Mouse (Mus musculus): ENCODE measurements around the gene Trip11. TPM values are rescaled to one million over a fixed set of nuclear protein-coding genes. Genes with fewer than 3 reads are reported as not detected.
"Not testable (repeated sequence)": the region's sequence is repeated elsewhere in the genome, so short reads cannot be mapped to it uniquely, and the experiment has no call there.

Trip11 gene
- 13.8 and 14.0 TPM in 2 replicates for polyA plus RNA-seq (2012; rRNA removed)

DNA sequence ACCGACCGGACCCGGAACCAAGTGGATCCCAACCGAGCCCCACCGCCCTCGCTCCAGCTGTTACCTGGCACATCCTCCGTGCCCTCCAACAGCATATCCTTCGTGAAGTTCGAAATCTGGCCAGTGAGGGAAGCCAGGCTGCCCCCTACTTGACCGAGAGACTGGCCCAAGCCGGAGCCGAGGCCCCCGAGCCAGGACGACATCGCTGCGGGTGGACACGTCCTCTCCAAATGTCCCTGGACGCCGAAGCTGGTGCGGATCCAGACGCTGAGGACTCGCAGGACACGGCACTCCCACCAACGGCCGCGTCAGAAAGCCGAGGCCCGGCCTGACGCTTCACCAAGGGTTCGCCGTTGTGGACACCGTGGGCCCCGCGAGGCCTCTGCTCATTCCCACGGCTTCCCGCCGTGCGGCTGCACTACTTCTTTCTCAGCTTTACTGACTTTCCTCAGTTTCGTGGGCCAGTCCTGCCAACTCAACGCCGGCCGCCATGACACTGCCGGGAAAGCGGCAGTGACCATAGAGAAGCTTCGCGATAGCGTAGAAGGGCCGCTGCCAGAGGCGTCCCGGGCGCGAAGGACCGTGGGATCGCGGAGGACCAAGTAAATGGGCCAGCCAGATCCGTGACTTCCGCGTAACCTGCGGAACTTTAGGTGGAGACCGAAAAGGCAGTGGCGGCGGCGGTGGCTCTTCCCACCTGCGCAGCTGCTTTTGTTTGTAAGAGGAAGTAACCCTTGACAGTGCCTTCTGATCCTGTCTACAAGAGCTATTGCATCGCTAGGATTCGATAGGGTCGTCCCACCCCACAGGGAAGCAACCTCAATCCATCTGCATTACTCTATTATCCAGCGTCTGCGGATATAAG, at the start of gene Trip11:
TSS of gene Trip11 (minus strand) at position 642 of the 865 bp plus-strand sequence.
- WGBS = under 1% methylated on average over 69 of the region's 69 CpGs
- no peaks in the 10 kb centered on the region for H3K27me3 ChIP-seq (ENCODE audit: control insufficient read depth, insufficient read depth, low read length)
- DNase-seq = peak; percentile 93
- H3K4me3 ChIP-seq (replicated peaks; ENCODE audit: insufficient read depth, low read depth, low read length) = peak within 1 kb of the TSS; percentile 94
- 0 out of 2 replicates have a peak, but pooled peaks have one; percentile 84 for TF ChIP-seq POLR2A (IDR thresholded peaks at IDR 0.05; ENCODE audit: borderline replicate concordance, insufficient read depth, low read length)
- TF ChIP-seq CTCF (IDR thresholded peaks at IDR 0.05; ENCODE audit: borderline replicate concordance, insufficient read depth, low read depth, low read length) = no peak
- H3K27ac ChIP-seq (ENCODE audit: insufficient read depth, low read length) = peak within 1 kb of the TSS; percentile 82
- peaks cover 3% of the 10 kb centered on the region; the same call in 1 of the 2 replicates for H3K4me1 ChIP-seq (ENCODE audit: control insufficient read depth, insufficient read depth, low read length)

DNA sequence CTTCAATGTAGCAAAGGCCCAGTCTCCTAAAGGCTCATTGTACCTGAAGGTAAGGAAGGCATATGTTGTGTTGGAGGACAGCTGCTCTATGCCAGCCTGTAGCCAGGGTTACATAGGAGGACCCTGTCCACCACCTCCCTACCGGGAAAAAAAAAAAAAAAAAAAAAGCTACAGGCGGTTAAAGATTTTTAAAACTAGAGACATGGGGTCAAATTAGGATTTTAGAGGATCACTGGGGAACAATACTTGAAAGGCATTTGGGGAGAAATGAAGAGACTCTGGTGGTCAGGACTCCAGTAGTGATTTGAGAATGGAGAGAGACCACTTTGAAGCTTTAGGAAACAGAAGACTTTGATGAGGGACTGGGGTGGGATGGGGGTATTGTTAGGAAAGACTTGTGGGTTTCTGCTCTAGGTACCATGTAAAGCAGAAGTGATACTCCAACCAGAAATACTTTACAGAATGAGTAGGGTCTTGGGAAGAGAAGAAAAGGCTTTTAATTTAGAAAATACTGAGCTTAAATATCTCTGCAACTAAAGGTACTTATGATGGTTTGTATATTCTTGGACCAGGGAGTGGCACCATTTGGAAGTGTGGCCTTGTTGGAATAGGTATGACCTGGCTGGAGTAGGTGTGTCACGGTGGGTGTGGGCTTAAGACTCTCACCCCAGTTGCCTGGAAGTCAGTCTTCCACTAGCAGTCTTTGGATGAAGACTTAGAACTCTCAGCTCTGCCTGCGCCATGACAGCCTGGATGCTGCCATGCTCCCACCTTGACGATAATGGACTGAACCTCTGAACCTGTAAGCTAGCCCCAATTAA, 46.1 kb upstream of the Trip11 start:
- H3K4me3 ChIP-seq (replicated peaks; ENCODE audit: insufficient read depth, low read depth, low read length); H3K27me3 ChIP-seq (ENCODE audit: control insufficient read depth, insufficient read depth, low read length); DNase-seq; H3K4me1 ChIP-seq (ENCODE audit: control insufficient read depth, insufficient read depth, low read length); H3K27ac ChIP-seq (ENCODE audit: insufficient read depth, low read length): not testable (repeated sequence)
- WGBS = 93% methylated on average over 5 of the region's 5 CpGs

DNA sequence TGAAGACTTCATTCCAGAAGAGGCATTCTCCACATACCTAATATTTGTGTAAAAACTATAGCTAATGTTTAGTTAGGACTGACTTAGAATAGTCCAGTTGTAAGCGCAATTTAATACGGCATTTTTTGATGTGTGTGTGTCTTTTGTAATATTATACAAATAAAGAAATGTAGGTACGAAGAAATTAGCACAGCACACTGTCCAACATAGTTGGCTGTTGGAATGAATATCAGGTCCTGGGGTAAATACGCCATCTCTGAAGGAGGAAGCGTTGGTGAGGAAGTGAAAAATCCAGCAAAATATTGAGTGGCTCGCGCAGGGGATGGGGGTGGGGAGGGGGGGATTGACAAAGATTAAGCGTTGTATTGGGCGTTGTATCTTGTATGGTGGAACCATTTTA, 45.5 kb upstream of the Trip11 start:
- whole genome bisulfite sequencing = 54% methylated on average over 9 of the region's 9 CpGs
- H3K27ac ChIP-seq (ENCODE audit: insufficient read depth, low read length) = no peak overlapping the region
- DNase-seq = no peak
- TF ChIP-seq POLR2A (IDR thresholded peaks at IDR 0.05; ENCODE audit: borderline replicate concordance, insufficient read depth, low read length) = no peak
- peaks cover 3% of the 10 kb centered on the region; the same call in 1 of the 2 replicates for H3K4me1 ChIP-seq (ENCODE audit: control insufficient read depth, insufficient read depth, low read length)
- peak overlapping the region; percentile 33 for H3K4me3 ChIP-seq (replicated peaks; ENCODE audit: insufficient read depth, low read depth, low read length)
- no peaks in the 10 kb centered on the region for H3K27me3 ChIP-seq (ENCODE audit: control insufficient read depth, insufficient read depth, low read length)

DNA sequence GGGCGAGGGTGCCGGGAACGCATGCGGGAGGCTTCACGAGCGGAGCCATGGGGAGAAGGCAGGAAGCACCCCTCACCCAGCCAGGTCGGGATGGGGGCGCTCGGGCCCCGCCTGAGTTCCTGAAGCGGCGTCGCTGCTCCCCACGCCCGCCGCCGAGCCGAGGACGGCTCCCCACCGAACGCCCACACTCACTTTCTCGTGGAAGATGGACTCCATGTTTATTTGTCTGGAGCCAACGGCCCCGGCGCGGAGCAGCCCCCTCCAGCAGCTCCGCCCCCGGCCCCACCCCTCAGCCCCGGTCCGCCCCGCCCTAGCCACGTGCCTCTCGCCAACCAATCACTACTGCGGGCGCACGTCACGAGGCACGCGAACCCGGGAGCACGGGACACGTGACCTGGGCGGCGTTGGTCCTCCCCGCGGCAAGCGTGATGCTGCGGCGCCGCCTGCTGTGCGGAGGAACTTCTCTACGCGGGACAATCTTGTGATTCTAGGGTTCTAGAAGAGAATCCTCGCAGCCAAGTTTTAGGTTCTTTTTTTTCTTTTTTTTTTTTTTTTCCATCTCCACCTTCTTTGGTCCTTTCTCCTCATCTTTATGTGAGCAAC, 45.0 kb upstream of the Trip11 start, which contains the start of gene Atxn3:
TSS of gene Atxn3 (minus strand) at position 305 of the 603 bp plus-strand sequence.
- Histone ChIP-seq H3K4me1 (ENCODE audit: control insufficient read depth, insufficient read depth, low read length) (peaks cover 3% of the 10 kb centered on the region; the same call in 1 of the 2 replicates), H3K27ac (ENCODE audit: insufficient read depth, low read length) (peak within 1 kb of the TSS; percentile 16; the same call in 1 of the 2 replicates), H3K4me3 (replicated peaks; ENCODE audit: insufficient read depth, low read depth, low read length) (peak within 1 kb of the TSS; percentile 66), H3K27me3 (ENCODE audit: control insufficient read depth, insufficient read depth, low read length) (no peaks in the 10 kb centered on the region)
- DNase-seq = peak; percentile 96 to 97
- TF ChIP-seq POLR2A (IDR thresholded peaks at IDR 0.05; ENCODE audit: borderline replicate concordance, insufficient read depth, low read length) (peak; percentile 61), CTCF (IDR thresholded peaks at IDR 0.05; ENCODE audit: borderline replicate concordance, insufficient read depth, low read depth, low read length) (peak; percentile 46; the same call in 1 of the 2 replicates)
- under 1% methylated on average over 53 of the region's 54 CpGs for WGBS

DNA sequence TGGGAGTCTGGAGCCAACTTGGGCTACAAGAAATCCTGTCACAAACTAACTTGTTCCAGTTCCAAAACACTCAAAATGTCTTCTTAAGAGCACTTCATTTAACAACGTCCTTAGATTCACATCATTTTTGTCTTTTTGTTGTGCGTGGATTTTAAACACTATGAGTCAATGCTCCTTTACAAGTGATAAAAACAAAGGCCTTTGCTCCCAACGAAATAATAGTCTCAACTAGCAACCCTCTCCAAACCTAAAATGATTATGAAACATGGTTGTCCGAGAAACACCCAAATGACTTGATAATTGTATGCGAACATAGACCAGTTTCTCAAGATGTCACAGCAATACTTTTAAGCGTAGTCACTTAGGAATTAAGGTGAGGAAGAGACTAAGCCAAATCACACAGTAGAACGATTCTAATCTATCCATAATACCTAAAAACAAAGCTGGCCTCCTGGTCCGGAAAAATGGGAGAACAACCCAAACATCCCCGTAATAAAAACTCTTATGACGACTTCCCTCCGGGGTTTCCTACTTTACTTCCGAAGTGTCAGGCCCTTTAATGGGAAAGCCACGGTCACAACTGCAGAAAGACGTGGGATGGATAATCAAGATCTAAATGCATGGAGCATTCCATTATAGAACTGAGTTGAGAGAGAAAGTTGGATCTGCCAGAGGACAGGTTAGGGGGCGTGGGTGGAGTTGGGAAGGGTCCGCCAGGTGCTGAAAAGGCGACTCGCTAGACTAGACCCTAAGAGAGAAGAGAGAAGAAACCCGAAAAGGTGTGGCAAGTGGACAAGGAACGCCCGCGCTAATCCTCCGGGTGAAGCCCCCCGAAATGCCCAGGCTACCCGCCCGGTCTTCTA, 44.2 kb upstream of the Trip11 start:
- H3K4me3 ChIP-seq (replicated peaks; ENCODE audit: insufficient read depth, low read depth, low read length) = peak overlapping the region; percentile 66
- DNase-seq = no peak
- H3K27ac ChIP-seq (ENCODE audit: insufficient read depth, low read length) = peak overlapping the region; percentile 16; the same call in 1 of the 2 replicates
- no peak for TF ChIP-seq CTCF (IDR thresholded peaks at IDR 0.05; ENCODE audit: borderline replicate concordance, insufficient read depth, low read depth, low read length)
- TF ChIP-seq POLR2A (IDR thresholded peaks at IDR 0.05; ENCODE audit: borderline replicate concordance, insufficient read depth, low read length) = no peak
- no peaks in the 10 kb centered on the region for H3K27me3 ChIP-seq (ENCODE audit: control insufficient read depth, insufficient read depth, low read length)
- WGBS = 8% methylated on average over 26 of the region's 26 CpGs
- peaks cover 3% of the 10 kb centered on the region; the same call in 1 of the 2 replicates for H3K4me1 ChIP-seq (ENCODE audit: control insufficient read depth, insufficient read depth, low read length)

DNA sequence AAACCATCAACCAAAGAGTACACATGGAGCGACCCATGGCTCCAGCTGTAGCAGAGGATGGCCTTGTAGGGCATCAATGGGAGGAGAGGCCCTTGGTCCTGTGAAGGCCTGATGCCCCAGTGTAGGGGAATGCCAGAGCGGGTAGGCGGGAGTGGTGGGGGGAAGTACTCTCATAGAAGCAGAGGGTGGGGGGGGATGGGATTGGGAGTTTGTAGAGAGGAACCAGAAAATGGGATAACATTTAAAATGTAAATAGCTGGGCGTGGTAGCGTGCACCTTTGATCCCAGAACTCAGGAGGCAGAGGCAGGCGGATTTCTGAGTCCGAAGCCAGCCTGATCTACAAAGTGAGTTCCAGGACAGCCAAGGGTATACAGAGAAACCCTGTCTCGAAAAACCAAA, 42.8 kb upstream of the Trip11 start:
- not testable (repeated sequence) for H3K27me3 ChIP-seq (ENCODE audit: control insufficient read depth, insufficient read depth, low read length); DNase-seq; H3K4me1 ChIP-seq (ENCODE audit: control insufficient read depth, insufficient read depth, low read length); H3K27ac ChIP-seq (ENCODE audit: insufficient read depth, low read length); H3K4me3 ChIP-seq (replicated peaks; ENCODE audit: insufficient read depth, low read depth, low read length)
- WGBS = 99% methylated on average over 8 of the region's 8 CpGs

DNA sequence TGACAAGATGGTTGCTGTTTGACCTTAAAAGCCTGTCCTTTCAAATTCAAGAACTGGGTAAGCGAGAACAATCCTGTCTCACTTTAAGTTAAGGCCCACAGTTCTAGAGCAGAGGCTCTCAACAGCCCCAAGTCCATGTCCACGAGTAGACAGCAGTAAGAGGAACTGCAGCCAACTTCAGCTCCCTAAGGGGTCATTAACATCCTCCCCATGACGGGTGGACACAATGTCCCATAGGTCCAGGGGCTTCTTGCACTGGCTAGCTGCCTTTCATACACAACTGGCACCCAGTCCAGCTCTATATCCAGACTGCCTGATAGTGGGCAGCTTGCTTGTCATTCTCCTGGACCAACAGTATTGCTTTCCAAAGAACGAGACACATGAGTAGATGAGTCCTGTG, 35.7 kb upstream of the Trip11 start:
- Histone ChIP-seq H3K4me1 (ENCODE audit: control insufficient read depth, insufficient read depth, low read length) (no peaks in the 10 kb centered on the region), H3K27ac (ENCODE audit: insufficient read depth, low read length) (no peak overlapping the region), H3K27me3 (ENCODE audit: control insufficient read depth, insufficient read depth, low read length) (no peaks in the 10 kb centered on the region), H3K4me3 (replicated peaks; ENCODE audit: insufficient read depth, low read depth, low read length) (no peak overlapping the region)
- DNase-seq = no peak
- WGBS = 43% methylated on average over 4 of the region's 4 CpGs
- no peak for TF ChIP-seq POLR2A (IDR thresholded peaks at IDR 0.05; ENCODE audit: borderline replicate concordance, insufficient read depth, low read length)
- no peak for TF ChIP-seq CTCF (IDR thresholded peaks at IDR 0.05; ENCODE audit: borderline replicate concordance, insufficient read depth, low read depth, low read length)
